Mouse (Mus musculus): ENCODE data around the gene Glce.

Glce gene

DNA sequence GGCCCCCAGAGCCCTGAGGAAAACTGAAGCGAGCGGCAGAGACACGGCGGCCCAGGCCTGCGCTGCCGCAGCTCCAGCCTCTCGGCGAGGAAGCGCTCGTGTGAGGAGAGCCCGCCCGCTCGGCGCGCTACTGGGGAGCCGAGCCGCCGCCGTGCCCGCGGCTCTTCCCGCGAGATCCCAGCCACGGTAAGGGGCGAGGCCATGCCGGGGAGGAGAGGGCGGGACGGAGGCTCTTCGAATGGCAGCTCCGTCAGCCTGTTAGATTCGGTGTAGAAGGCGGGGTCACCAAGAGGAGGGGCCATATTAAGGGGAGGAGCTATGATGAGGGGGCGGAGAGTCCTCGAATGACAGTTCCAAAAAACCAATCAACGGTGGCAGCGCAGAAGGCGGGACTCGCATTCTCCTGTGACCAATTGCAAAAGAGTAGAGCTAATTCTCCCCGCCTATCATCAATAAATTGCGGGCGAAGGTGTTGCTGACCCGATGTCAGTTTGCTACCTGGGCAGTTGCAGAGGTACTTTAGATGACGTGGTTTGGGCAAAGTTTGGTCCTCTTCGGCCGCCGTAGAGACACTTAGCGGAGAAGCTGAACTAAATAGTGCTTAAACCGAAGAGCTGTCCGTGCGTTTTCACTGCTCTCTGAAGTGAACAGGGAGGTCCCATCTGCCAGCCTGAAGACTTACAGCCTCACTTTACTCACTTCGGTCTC, at the start of gene Glce:
Gene Glce, minus strand, starts transcription at position 148 of the 708 bp plus-strand sequence.
- peak; percentile 98 for DNase-seq

DNA sequence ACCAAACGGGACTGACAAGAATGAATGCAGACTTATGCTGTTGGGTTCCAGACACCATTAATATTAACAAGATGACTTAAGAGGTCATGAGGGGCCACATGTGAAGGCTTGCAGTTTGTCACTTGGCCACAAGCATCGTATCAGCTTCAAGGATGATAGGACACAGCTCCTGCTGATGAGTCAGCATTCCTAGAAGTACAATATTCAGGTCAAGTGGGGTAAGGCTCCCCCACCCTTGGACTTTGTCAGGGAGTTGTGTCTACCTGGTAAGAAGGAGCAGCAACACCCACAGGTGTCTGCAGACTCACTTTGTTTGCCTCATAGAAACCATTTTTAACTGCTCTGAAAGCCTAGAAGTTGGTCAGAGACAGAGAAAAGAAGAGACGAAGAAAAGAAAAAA, 49.8 kb upstream of the Glce start:
- DNase-seq = no peak

DNA sequence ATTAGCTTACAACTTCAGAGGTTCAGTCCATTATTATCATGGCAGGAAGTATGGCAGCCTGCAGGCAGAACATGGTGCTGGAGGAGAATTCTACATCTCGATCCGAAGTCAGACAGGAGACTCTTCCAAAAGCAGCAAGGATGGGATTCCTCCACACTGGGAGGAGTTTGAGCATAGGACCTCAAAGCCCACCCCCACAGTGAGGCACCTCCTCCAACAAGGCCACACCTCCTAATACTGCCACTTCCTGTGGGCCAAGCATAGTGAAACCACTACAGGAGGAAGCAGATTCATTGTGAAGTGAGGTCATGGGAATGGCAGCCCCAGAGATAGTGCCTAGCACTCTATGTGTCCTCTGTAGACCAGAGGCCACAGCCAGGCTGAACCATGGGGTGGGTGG, 48.5 kb upstream of the Glce start:
- no peak for DNase-seq

DNA sequence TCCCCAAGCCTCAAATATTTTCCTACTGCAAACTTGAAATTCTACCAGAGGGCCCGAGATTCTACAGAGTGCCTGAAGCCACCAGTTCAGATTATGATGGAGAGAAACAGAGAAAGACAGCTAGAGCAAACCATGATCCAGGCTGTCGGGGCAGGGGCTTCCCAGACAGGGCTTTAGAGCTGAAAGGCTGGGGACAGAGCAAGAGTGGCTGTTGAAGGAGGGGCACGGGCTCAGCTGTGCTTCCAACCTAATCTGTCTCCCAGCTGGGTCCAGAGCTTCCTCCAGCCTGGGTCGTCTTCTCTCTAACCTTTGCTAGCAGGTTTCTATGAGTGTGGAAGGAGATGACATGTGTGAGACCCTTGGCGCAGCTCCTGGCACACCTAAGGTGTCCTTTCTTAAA, 44.2 kb upstream of the Glce start:
- no peak for DNase-seq

DNA sequence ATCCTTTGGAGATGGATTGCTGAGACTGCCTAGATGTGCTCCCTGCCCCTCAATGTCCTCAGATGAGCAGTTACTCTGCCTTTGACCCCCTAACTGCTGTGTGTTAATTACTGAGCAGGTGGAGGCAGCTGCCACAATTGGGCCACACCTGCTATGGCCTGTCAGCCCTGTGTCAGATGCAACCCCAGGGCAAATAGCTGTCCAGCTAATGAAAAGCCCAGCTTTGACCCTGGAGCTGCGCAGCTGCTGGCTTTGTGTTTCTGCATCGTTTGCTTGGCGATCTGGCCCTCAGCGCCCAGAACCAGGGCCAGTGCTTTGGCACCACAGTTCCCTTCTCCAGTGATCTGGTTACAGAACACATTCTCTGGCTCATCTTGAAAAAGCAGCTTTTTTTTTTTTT, 43.7 kb upstream of the Glce start:
- no peak for DNase-seq

DNA sequence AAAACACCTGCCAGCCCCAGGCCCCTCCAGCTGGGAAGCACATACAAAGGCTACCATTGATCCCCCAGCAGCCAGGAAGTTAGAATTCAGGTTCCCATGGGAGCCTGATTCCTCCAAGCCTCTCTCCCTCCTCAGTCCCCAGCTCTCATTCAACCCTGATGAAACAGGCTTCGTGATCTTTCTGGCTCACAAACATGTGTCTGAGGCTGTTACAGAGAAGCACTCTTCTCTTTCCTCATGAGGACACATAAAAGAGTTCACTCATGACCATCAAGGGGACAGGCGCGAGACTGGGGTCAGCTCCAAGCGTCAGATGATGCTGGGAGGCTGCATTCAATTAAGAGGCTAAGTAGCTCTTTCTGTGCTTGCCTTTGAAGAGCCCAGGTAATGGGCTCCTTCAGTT, 40.4 kb upstream of the Glce start:
- DNase-seq = no peak

DNA sequence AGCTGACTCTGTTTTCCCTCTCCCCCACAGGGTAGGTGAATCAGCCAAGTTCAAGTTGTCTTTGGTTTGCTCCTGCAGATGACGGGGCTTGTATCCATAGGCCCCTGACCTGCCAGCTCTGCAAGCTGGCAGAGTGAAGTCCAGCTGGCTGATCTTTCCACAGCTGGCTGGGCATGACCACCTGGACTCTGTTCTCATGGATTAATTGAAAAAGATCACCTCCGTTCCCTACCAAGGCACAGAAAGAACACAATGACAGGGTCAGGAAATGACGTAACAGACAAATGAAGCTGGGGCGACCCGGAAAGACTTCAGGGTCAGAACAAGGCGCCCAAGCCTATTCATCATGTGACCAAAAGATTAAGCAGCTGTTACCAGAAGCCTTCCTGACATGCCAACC, 38.3 kb upstream of the Glce start:
- DNase-seq = no peak

DNA sequence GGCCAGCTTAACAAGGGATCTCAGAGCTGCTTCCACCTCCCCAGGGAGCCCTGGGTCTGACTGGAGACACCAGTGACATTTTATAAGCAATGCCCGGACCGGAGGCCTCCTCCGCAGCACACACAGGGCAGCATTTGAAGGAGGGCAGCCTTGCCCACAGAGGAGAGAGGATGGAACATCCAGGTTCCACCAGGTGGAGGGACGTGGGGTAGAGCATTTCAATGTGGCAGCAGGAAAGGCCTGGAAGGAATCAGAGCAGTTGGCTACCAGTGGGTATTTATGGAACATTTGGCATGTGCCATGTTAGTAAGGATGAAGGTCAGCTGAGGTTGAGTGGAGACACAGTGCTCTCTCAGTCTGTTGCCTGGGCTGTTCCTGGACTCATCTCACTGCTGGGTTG, 36.3 kb upstream of the Glce start:
- no peak for DNase-seq

DNA sequence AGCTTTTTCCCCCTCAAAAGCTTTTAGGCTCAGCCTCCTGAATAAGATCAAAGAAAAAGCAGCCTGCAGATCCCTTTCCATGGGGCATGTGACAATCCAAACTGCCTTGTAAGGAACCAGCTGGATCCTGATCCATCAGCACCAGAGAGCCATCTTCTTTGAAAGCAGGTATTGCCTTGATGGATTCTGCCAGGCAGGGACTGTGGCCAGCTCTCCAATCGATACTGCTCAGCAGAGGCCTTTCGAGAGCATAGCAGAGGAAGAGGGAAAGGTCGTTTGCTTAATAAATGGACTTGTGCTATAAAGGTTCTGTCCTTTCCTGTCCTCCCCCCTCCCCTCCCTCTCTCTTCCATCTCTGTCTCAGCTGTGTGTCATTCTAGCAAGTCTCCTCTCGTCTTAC, 33.4 kb upstream of the Glce start:
- no peak for DNase-seq

DNA sequence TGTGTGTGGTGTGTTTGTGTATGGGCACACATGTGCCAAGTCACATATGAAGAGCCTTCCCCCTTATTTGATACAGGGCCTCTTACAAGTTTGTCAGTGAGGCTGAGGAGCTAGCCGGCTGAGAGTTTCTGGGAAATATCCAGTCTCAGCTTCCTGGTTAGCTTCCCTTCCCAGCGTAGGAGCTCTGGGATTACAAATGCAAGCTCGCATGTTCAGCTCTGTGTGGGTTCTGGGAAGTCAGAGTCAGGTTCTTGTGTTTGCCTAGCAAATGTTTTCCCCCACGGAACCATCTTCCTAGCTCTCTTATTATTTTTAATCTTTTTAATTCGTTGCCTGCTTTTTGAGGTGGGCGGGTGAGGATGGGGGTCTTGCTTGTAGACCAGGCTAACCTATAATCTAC, 32.9 kb upstream of the Glce start:
- no peak for DNase-seq

DNA sequence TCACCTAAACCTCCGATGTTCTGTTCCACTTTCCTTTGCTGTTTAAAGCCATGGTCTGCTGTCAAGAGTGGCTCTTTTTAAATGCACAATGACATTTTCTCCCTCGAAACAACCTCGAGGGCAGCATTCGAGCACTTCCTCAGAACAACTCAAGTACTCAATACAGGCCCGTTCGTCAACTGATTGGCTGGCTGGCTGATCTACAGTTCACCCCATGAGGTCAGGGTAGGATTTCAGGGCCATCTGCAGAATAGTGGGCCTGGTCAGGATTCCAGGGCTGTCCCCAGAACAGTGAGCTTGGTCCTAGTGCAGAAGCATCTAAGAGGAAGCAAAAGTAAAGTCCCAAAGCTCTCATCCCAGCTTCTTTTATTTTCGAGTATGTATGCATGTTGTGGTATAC, 32.5 kb upstream of the Glce start:
- DNase-seq = no peak

DNA sequence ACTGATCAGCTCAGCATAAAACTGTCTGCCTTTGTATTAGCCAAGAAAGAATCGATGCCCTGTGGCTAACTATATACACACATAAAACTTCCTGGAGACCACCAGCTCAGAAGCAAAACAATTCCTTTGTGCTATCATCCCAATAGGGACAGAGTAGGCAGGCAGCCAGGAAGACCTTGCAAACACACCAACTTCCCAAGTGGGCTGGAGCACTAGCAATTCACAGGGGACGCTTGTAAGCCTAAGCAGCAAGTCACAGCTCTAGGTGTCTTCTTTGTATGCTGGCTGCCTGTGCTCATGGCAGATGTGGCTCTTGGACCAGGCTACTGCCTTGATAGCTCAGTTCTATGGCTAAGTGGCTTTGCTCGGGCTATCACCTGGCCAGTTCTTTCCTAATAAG, 32.1 kb upstream of the Glce start:
- no peak for DNase-seq

DNA sequence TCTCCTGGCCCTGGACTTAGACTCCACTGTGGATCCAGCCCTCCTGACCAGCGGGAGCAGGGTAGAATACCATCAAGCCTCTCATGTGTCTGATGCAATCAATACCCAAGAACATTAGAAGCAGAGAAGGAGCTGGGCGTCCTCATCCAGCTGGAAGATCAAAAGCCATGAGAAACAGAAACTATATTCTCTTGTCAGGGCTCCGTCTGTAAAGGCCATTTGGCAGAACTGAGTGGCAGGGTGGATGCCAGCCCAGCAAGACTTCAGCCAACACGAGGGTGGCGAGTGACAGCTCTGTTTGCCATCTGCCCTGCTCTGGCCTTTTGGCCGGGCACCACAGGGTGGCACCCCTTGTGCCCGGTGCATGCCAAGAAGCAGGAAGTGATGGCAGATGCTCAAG, 30.8 kb upstream of the Glce start:
- DNase-seq = no peak

DNA sequence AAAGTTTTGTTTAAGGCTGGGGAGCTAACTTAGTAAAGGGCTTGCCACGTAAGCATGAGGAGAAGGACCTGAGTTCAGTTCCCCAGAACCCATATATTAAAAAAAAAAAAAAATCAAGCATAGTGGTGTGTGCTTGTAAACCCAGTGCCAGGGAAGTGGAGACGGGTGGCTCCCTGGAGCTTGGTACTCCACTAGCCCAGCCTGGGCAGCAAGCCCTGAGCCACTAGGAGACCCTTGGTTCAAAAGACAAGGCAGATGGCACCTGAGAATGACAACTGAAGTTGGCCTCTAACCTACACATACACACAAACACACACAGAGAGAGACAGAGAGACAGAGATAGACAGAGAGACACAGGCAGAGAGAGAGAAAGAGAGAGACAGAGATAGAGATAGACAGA, 30.1 kb upstream of the Glce start:
- DNase-seq = no peak

DNA sequence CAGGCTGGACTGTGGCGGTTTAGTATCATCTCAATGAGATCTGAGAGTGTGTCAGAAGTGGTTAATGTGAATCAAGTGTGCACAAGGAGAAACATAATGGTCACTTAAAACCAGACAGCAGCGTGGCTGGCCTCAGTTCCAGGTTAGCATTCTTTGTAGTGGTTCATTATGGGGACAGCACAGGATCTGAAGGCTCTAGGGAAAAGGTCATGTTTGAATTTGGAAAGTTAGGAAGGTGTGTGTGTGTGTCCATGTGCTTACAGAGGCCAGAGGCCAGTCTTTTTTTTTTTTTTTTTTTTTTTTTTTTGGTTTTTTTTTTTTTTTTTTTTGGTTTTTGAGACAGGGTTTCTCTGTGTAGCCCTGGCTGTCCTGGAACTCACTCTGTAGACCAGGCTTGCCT, 22.7 kb upstream of the Glce start:
- DNase-seq = no peak

DNA sequence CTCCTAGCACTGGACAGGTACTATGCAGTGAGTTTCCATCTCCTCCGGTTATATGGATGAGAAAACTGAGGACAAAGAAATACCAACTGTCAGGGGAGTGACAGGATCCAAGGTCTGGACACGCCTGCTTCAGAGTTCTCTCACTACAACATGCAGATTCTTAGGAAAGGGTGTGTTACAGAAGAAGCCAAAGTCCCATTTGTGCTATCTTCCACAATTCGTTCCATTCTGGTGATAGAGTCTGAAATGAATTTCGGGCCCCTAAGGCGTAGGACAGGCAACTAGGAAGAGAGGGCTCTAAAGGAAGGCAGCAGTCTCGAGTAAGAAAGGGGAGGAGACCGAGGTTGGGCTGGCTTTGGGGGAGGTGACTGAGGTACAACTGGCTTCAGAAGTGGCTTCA, 21.0 kb upstream of the Glce start:
- no peak for DNase-seq

DNA sequence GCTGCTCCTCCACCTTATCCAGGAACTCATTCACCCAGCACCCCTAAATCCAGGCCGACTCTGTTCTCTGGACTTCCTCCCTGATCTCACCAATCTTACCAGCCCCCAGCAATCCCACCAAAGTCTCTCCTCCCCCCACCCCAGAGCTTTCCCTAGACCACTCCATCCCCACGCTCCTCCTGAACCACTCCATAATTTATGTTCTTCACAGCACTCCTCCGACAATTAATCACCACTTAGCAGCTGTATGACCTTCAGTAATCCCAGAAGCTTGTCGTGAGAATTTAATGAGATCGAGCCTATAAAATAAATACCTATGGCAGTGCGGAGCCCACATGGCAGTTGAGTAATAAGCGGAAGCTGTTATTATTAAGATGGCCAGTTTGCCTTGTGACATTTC, 16.6 kb upstream of the Glce start:
- no peak for DNase-seq

DNA sequence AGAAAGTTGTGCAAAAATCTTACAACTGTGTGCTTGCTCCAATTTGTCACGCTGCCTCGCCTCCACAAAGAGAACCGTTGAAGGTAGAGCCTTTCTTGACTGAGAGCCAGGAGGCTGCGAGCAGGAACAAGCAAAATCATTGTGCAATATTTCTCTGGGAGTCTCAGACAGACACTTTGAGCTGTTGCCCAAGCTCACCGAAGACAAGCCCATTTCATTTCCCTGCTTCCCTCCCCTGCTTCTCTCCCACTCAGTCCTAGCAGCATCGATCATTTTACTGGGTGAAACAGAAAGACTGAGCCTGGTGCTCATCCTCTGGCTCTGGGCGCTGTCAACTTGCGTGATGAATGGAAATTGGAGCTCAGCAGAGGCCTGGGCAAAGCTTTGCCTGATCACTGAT, 14.8 kb upstream of the Glce start:
- peak; percentile 54 for DNase-seq

DNA sequence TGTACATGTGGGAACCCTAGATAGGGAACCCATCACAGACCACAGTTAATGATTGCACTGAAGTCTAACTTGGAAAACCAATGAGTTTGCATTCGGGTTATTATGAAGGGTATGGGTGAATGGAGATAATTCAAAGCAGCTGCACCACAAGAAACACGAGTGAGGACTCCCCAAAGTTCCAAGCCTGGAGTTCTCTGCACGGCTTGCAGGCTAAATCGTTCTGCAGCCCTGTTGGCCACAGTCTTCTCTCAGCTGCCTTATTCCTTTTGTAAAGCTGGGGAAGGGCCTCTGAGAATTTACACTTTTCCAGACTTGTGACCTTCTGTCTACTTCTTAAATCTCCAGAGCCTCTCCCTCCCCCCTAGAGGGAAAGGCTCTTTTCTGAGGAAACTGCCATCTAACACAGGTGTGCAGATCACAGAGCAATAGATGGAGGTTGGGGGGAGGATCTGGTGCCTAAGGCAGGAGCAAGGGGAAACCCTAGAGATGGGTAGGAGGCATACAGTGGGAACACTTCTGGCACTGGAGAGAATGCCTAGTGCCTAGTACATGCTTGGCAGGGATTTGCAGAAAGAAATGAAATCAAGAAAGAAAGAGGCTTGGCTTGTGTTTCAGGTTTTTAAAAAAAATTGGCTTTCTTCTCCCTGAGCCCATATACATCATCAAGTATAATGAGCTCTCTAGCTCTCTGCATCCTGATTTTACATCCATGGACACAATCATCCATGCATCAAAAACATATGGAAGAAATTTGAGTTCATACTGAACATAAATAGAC, 9.7 kb upstream of the Glce start:
- no peak for DNase-seq

DNA sequence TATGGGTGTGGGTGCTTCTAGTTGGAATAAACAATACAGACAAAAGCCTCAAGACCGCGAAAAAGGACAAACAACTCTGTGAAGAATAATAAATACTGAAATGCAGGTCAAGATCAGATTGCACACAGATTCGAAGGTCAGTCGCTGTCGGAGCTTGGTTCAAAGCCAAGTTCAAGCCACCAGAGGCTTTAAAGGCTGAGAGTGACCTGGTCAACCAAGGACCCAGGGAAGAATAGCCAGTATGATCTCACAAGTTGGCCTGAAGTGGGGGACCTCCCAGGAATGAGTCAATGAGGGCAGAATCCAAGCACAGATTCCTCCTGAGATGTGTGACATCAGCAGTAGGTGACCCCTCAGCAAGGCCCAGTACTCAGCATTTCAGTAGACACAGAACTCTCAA, 8.3 kb upstream of the Glce start:
- DNase-seq = no peak

DNA sequence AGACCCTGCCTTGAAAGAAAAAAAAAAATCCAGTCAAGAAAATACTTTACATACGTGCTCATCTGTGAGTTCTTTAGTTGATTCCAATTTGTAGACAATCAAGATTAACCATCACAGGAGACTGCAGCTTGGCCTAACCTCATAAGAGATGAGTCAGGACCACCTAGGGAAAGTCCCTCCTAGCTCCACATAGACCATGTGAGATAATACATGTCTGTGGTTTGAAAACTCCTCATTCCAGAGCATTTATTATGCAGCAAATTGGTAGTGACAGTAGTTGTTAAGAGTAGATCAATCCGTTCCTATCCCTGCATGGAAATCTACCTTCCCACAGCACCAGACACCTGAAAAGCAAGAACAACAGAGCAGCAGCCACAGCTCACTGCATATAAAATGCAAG, 5.6 kb upstream of the Glce start:
- DNase-seq = no peak

DNA sequence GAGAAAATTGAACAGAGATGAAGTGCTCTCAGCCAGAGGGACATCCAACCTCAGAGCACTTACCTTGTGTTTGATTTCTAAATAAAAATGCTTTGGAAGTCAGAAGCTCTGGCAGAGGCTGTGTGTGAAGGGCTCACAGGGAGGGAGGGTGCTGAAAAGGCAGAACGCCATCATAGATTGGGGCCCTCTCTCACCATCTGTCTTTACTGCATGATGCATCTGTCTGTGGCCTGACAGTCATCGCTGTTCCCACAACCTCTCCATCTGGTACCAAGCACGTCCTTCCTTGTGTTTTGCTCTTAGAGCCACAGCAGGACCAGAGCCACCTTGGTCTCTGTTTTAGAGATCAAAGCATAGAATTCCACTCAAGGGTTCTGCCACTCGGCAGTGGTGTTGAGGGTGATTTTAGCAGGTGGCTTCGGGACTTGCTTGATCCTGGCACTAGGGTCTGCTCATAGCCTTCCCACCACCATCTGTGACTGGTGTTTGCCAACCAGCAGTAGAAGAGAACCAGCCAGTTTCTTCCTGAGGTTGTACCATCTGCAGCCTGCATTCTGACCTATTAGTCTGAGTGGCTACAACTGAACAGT, 3.6 kb upstream of the Glce start:
- no peak for DNase-seq

DNA sequence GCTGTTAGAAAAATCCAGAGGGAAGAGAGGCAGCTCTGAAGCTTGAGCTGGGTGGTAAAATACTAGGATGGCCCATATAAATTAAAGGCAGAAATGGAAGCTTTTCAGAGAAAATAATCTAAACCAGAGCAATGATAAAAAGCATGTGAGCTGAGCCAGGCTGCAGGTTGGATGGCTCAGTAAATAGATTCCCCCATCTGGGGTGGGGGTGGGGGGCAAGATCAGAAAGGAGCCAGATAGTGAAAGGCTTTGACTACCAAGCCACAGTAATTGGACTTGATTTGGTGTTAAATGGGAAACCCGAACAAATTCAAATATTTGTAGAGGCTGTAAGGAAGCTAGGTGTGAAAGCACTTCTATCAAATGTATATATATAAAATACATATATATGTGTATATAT, 1.8 kb upstream of the Glce start:
- no peak for DNase-seq

DNA sequence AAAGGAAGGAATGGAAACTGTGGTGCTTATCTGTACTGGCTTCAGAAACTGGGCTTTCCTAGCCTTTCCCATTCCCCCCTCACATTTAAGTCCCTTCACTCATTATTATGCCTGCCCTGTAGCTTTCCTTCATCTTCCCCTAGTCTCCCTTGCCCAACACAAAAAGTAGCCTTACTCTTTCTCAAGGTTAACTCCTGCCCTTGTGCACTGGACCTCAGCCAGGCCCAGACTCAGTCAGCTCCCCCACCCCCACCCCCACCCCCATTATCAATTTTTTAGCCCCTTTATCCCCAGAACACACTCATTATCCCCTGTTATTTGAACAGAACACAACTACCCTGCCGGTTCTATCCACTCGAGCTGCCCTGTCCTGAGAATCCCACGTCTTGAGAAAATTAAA, 1.0 kb upstream of the Glce start:
- DNase-seq = no peak

Measured in right cerebral cortex, postnatal 25 days (tissue).